In genomic region chr8:114899157-114899556, GRCm38 (mm10) we compare ENCODE assay signal across 19 mouse cellular contexts.
DNase-seq lines count a peak whose midpoint lies in the region; ATAC-seq and TF ChIP-seq lines count a peak whose summit lies in the region.
"Had no signal": no experiment of that assay in that cellular context is flagged by ENCODE, and none has a peak within 500 bp of the region (broad histone marks: within the 10 kb centered on the region; RNA-seq: fewer than 3 reads in every experiment).

No protein-coding gene starts in this region.

- 18% methylated on average over 12 of the region's 12 CpGs for WGBS in midbrain, embryonic 11.5 days
- 34% methylated on average over 12 of the region's 12 CpGs for WGBS in midbrain, postnatal 0 days
- WGBS in embryonic facial prominence, embryonic 14.5 days, result 79% methylated on average over 12 of the region's 12 CpGs
- 12% methylated on average over 12 of the region's 12 CpGs for WGBS in forebrain, postnatal 0 days
- 93% methylated on average over 12 of the region's 12 CpGs for WGBS in stomach, postnatal 0 days

- peak overlapping the region; percentile 27; the same call in 1 of the 2 replicates for H3K9ac ChIP-seq in midbrain, embryonic 11.5 days (ENCODE audit: low read length)
- H3K9ac ChIP-seq in midbrain, postnatal 0 days (replicated peaks; ENCODE audit: low read length, poor library complexity, severe bottlenecking), result no peak overlapping the region
- no peak overlapping the region for H3K9ac ChIP-seq in embryonic facial prominence, embryonic 14.5 days (ENCODE audit: low read depth, low read length)
- no peak overlapping the region for H3K9ac ChIP-seq in forebrain, postnatal 0 days
- no peak overlapping the region for H3K9ac ChIP-seq in stomach, postnatal 0 days (ENCODE audit: low read length)
- H3K9ac ChIP-seq: embryonic facial prominence, embryonic 13.5 days; liver, embryonic 15.5 days; stomach, embryonic 15.5 days had no signal

- no peak overlapping the region for H3K27ac ChIP-seq in midbrain, embryonic 11.5 days (ENCODE audit: low read depth, low read length)
- no peak overlapping the region for H3K27ac ChIP-seq in midbrain, postnatal 0 days (ENCODE audit: low read depth, low read length)
- no peak overlapping the region for H3K27ac ChIP-seq in embryonic facial prominence, embryonic 14.5 days (replicated peaks; ENCODE audit: low read depth, low read length)
- no peak overlapping the region for H3K27ac ChIP-seq in forebrain, postnatal 0 days (ENCODE audit: low read depth, low read length)
- no peak overlapping the region for H3K27ac ChIP-seq in stomach, postnatal 0 days (replicated peaks)
- H3K27ac ChIP-seq: embryonic facial prominence, embryonic 13.5 days; heart, adult 2 months; liver, embryonic 15.5 days; stomach, embryonic 15.5 days had no signal

- TF ChIP-seq CTCF in midbrain, postnatal 0 days (IDR thresholded peaks at IDR 0.05), result no peak
- TF ChIP-seq CTCF in forebrain, postnatal 0 days (IDR thresholded peaks at IDR 0.05; ENCODE audit: low read depth), result no peak
- TF ChIP-seq CTCF in stomach, postnatal 0 days (IDR thresholded peaks at IDR 0.05; ENCODE audit: low read depth), result no peak

- peak overlapping the region; percentile 7; the same call in 1 of the 2 replicates for H3K4me2 ChIP-seq in midbrain, embryonic 11.5 days
- no peak overlapping the region for H3K4me2 ChIP-seq in midbrain, postnatal 0 days (ENCODE audit: low read depth, low read length, poor library complexity, severe bottlenecking)
- no peak overlapping the region for H3K4me2 ChIP-seq in embryonic facial prominence, embryonic 14.5 days (ENCODE audit: low read depth, low read length)
- H3K4me2 ChIP-seq in forebrain, postnatal 0 days (ENCODE audit: low read depth), result 0 out of 2 replicates have a peak overlapping the region, but pooled peaks have one; percentile 11
- no peak overlapping the region for H3K4me2 ChIP-seq in stomach, postnatal 0 days (replicated peaks; ENCODE audit: low read depth)
- H3K4me2 ChIP-seq: embryonic facial prominence, embryonic 13.5 days; liver, embryonic 15.5 days; stomach, embryonic 15.5 days had no signal

- no peak for DNase-seq in midbrain, embryonic 11.5 days (ENCODE audit: low spot score, missing footprints)
- DNase-seq in midbrain, postnatal 0 days (ENCODE audit: low spot score), result no peak
- peak; percentile 66 for DNase-seq in embryonic facial prominence, embryonic 14.5 days (ENCODE audit: low spot score)
- no peak for DNase-seq in forebrain, postnatal 0 days
- DNase-seq in retina, embryonic 14.5 days (ENCODE audit: low spot score), result peak; percentile 87
- no peak for DNase-seq in stomach, postnatal 0 days (ENCODE audit: low spot score)
- no peak for DNase-seq in frontal cortex, adult 2 months (ENCODE audit: extremely low spot score in 1 of 2, low spot score in 1 of 2)
- DNase-seq in right cerebral cortex, postnatal 4 days, result no peak
- DNase-seq: adrenal gland, postnatal 36 days; cerebellum, adult 9-10 months; gastrocnemius, postnatal 14 days; heart, adult 2 months; kidney, adult 2 months; kidney, postnatal 14 days; lung, postnatal 10 days had no signal

- ATAC-seq in midbrain, embryonic 11.5 days (ENCODE audit: low FRiP score), result peak; percentile 70
- no peak for ATAC-seq in midbrain, postnatal 0 days (ENCODE audit: low FRiP score)
- peak; percentile 79; the same call in 1 of the 2 replicates for ATAC-seq in embryonic facial prominence, embryonic 14.5 days (ENCODE audit: low read depth)
- peak; percentile 50; the same call in 1 of the 2 replicates for ATAC-seq in forebrain, postnatal 0 days
- ATAC-seq in stomach, postnatal 0 days (ENCODE audit: low FRiP score, low TSS enrichment), result no peak

- H3K9me3 ChIP-seq in midbrain, embryonic 11.5 days (ENCODE audit: control insufficient read depth, low read length), result no peaks in the 10 kb centered on the region
- no peaks in the 10 kb centered on the region for H3K9me3 ChIP-seq in midbrain, postnatal 0 days (ENCODE audit: low read length)
- no peaks in the 10 kb centered on the region for H3K9me3 ChIP-seq in embryonic facial prominence, embryonic 14.5 days (ENCODE audit: control insufficient read depth, low read length)
- H3K9me3 ChIP-seq in forebrain, postnatal 0 days (ENCODE audit: low read length), result no peaks in the 10 kb centered on the region
- H3K9me3 ChIP-seq in stomach, postnatal 0 days (ENCODE audit: control insufficient read depth, low read length), result no peaks in the 10 kb centered on the region
- H3K9me3 ChIP-seq: embryonic facial prominence, embryonic 13.5 days; liver, embryonic 15.5 days; stomach, embryonic 15.5 days had no signal

- H3K4me1 ChIP-seq in midbrain, embryonic 11.5 days (ENCODE audit: control insufficient read depth, insufficient read depth, low read length), result peaks cover 9% of the 10 kb centered on the region
- H3K4me1 ChIP-seq in midbrain, postnatal 0 days (ENCODE audit: insufficient read depth, low read length), result no peaks in the 10 kb centered on the region
- no peaks in the 10 kb centered on the region for H3K4me1 ChIP-seq in embryonic facial prominence, embryonic 14.5 days (ENCODE audit: control insufficient read depth, insufficient read depth, low read length)
- H3K4me1 ChIP-seq in forebrain, postnatal 0 days (ENCODE audit: insufficient read depth), result no peaks in the 10 kb centered on the region
- no peaks in the 10 kb centered on the region for H3K4me1 ChIP-seq in stomach, postnatal 0 days (replicated peaks; ENCODE audit: control insufficient read depth, insufficient read depth)
- H3K4me1 ChIP-seq: embryonic facial prominence, embryonic 13.5 days; liver, embryonic 15.5 days; megakaryocyte, embryonic 14.5 days; stomach, embryonic 15.5 days had no signal

- peaks cover 3% of the 10 kb centered on the region; the same call in 1 of the 2 replicates for H3K27me3 ChIP-seq in midbrain, embryonic 11.5 days (ENCODE audit: control insufficient read depth, insufficient read depth, low read length)
- H3K27me3 ChIP-seq in midbrain, postnatal 0 days (ENCODE audit: insufficient read depth, low read length), result no peaks in the 10 kb centered on the region
- H3K27me3 ChIP-seq in embryonic facial prominence, embryonic 14.5 days (replicated peaks; ENCODE audit: control insufficient read depth, insufficient read depth, low read length), result no peaks in the 10 kb centered on the region
- H3K27me3 ChIP-seq in forebrain, postnatal 0 days (ENCODE audit: insufficient read depth, low read length), result peaks cover 4% of the 10 kb centered on the region; the same call in 1 of the 2 replicates
- H3K27me3 ChIP-seq in stomach, postnatal 0 days (ENCODE audit: control insufficient read depth, insufficient read depth, low read length), result no peaks in the 10 kb centered on the region
- H3K27me3 ChIP-seq: embryonic facial prominence, embryonic 13.5 days; liver, embryonic 15.5 days; stomach, embryonic 15.5 days had no signal

- H3K36me3 ChIP-seq in midbrain, embryonic 11.5 days (ENCODE audit: control insufficient read depth, insufficient read depth, low read length), result no peaks in the 10 kb centered on the region
- H3K36me3 ChIP-seq in midbrain, postnatal 0 days (ENCODE audit: insufficient read depth, low read length), result no peaks in the 10 kb centered on the region
- no peaks in the 10 kb centered on the region for H3K36me3 ChIP-seq in embryonic facial prominence, embryonic 14.5 days (ENCODE audit: control insufficient read depth, insufficient read depth, low read length)
- no peaks in the 10 kb centered on the region for H3K36me3 ChIP-seq in forebrain, postnatal 0 days (ENCODE audit: insufficient read depth)
- no peaks in the 10 kb centered on the region for H3K36me3 ChIP-seq in stomach, postnatal 0 days (ENCODE audit: control insufficient read depth, insufficient read depth, low read length)
- H3K36me3 ChIP-seq: embryonic facial prominence, embryonic 13.5 days; liver, embryonic 15.5 days; stomach, embryonic 15.5 days had no signal

- no peak overlapping the region for H3K4me3 ChIP-seq in midbrain, embryonic 11.5 days (ENCODE audit: low read depth, low read length)
- H3K4me3 ChIP-seq in midbrain, postnatal 0 days (ENCODE audit: low read depth, low read length), result no peak overlapping the region
- no peak overlapping the region for H3K4me3 ChIP-seq in embryonic facial prominence, embryonic 14.5 days (ENCODE audit: low read depth, low read length)
- H3K4me3 ChIP-seq in forebrain, postnatal 0 days (ENCODE audit: low read depth, low read length), result no peak overlapping the region
- no peak overlapping the region for H3K4me3 ChIP-seq in stomach, postnatal 0 days (ENCODE audit: low read depth, low read length)
- H3K4me3 ChIP-seq: embryonic facial prominence, embryonic 13.5 days; heart, adult 2 months; liver, embryonic 15.5 days; stomach, embryonic 15.5 days had no signal

- TF ChIP-seq EP300 in stomach, postnatal 0 days (optimal IDR thresholded peaks at IDR 0.05), result no peak

Comparison
In these comparisons a context has a peak if more than half of its experiments do, and no peak if none do; other contexts are left out.
1. ATAC-seq: peak in midbrain, embryonic 11.5 days (single experiment), embryonic facial prominence, embryonic 14.5 days (single experiment) and forebrain, postnatal 0 days (single experiment); none in midbrain, postnatal 0 days (single experiment) and stomach, postnatal 0 days (single experiment).
2. H3K4me2 ChIP-seq: peak in midbrain, embryonic 11.5 days (single experiment) and forebrain, postnatal 0 days (single experiment); none in midbrain, postnatal 0 days (single experiment), embryonic facial prominence, embryonic 14.5 days (single experiment) and stomach, postnatal 0 days (single experiment).
3. DNase-seq: peak in embryonic facial prominence, embryonic 14.5 days (single experiment) and retina, embryonic 14.5 days (single experiment); none in midbrain, embryonic 11.5 days (single experiment), midbrain, postnatal 0 days (single experiment), forebrain, postnatal 0 days (single experiment), stomach, postnatal 0 days (single experiment), frontal cortex, adult 2 months (0 of 2) and right cerebral cortex, postnatal 4 days (single experiment).